Mouse (Mus musculus): ENCODE results near the gene Olfr205.

GRCm38 (mm10) chr16:59298581-59298980 is 32.4 kb downstream of the Olfr205 start, which contains the start of gene Olfr203:
- TF ChIP-seq POLR2A (IDR thresholded peaks at IDR 0.05; ENCODE audit: low read depth, low read length) (no peak), CTCF (IDR thresholded peaks at IDR 0.05; ENCODE audit: borderline replicate concordance, insufficient read depth, low read length) (no peak)
